In genomic region chr10:23610485-23610884, GRCm38 (mm10) we compare ENCODE assay signal across 17 mouse cellular contexts.
DNase-seq lines count a peak whose midpoint lies in the region; ATAC-seq and TF ChIP-seq lines count a peak whose summit lies in the region.
"Had no signal": no experiment of that assay in that cellular context is flagged by ENCODE, and none has a peak within 500 bp of the region (broad histone marks: within the 10 kb centered on the region; RNA-seq: fewer than 3 reads in every experiment).

No protein-coding gene starts in this region.

- ATAC-seq in lung, embryonic 14.5 days (ENCODE audit: insufficient read depth): 0 out of 2 replicates have a peak, but pooled peaks have one; percentile 11
- ATAC-seq in embryonic facial prominence, embryonic 13.5 days (ENCODE audit: insufficient number of reproducible peaks, insufficient read depth, low FRiP score, low TSS enrichment, low read depth): no peak
- ATAC-seq: intestine, postnatal 0 days; lung, postnatal 0 days; midbrain, embryonic 16.5 days had no signal

- TF ChIP-seq POLR2A in heart, adult 2 months (IDR thresholded peaks at IDR 0.05; ENCODE audit: insufficient read depth, low read depth, low read length): no peak

- no peak overlapping the region for H3K4me3 ChIP-seq in gastrocnemius, adult 2 months
- H3K4me3 ChIP-seq in heart, adult 2 months: no peak overlapping the region
- H3K4me3 ChIP-seq in lung, embryonic 14.5 days (ENCODE audit: low read depth, low read length): no peak overlapping the region
- H3K4me3 ChIP-seq in embryonic facial prominence, embryonic 13.5 days: no peak overlapping the region
- H3K4me3 ChIP-seq: forebrain, embryonic 10.5 days; hindbrain, embryonic 12.5 days; liver, embryonic 15.5 days had no signal

- H3K9me3 ChIP-seq in lung, embryonic 14.5 days (ENCODE audit: low read depth, low read length): no peaks in the 10 kb centered on the region
- no peaks in the 10 kb centered on the region for H3K9me3 ChIP-seq in embryonic facial prominence, embryonic 13.5 days
- H3K9me3 ChIP-seq: forebrain, embryonic 10.5 days; hindbrain, embryonic 12.5 days; liver, embryonic 15.5 days had no signal

- no peaks in the 10 kb centered on the region for H3K36me3 ChIP-seq in heart, adult 2 months (ENCODE audit: control insufficient read depth, insufficient read depth, low read length)
- H3K36me3 ChIP-seq in lung, embryonic 14.5 days (ENCODE audit: insufficient read depth): no peaks in the 10 kb centered on the region
- no peaks in the 10 kb centered on the region for H3K36me3 ChIP-seq in embryonic facial prominence, embryonic 13.5 days
- H3K36me3 ChIP-seq: forebrain, embryonic 10.5 days; hindbrain, embryonic 12.5 days; liver, embryonic 15.5 days had no signal

- WGBS in heart, adult 2 months: 46% methylated on average over 6 of the region's 6 CpGs
- 55% methylated on average over 6 of the region's 6 CpGs for WGBS in lung, embryonic 14.5 days
- WGBS in embryonic facial prominence, embryonic 13.5 days: 67% methylated on average over 6 of the region's 6 CpGs

- H3K9ac ChIP-seq in heart, adult 2 months (ENCODE audit: low read depth, low read length): no peak overlapping the region
- H3K9ac ChIP-seq in lung, embryonic 14.5 days: no peak overlapping the region
- no peak overlapping the region for H3K9ac ChIP-seq in embryonic facial prominence, embryonic 13.5 days
- H3K9ac ChIP-seq: hindbrain, embryonic 12.5 days; liver, embryonic 15.5 days had no signal

- intact Hi-C loops in gastrocnemius, adult 2 months (cut with DNase I): loop anchor here (2.0 to 10.0 kb wide), 6 partner anchors 164 to 522 kb away; partner anchors contain the start of gene Eya4
- intact Hi-C loops in heart, postnatal 10 days (cut with DNase I): loop anchor here (2.0 to 10.0 kb wide), 3 partner anchors 168 to 826 kb away; no protein-coding TSS in a partner anchor
- intact Hi-C loops in heart, adult 2 months (cut with DNase I): loop anchor here (2.0 to 10.0 kb wide), 2 partner anchors 164 to 524 kb away; no protein-coding TSS in a partner anchor

- no peak for TF ChIP-seq EP300 in heart, adult 2 months (IDR thresholded peaks at IDR 0.05; ENCODE audit: insufficient read depth, low read depth, low read length)

- no peaks in the 10 kb centered on the region for H3K79me2 ChIP-seq in heart, adult 2 months (replicated peaks; ENCODE audit: control insufficient read depth, insufficient read depth, low read length)

- peak overlapping the region; percentile 84 for H3K27ac ChIP-seq in gastrocnemius, adult 2 months
- no peak overlapping the region for H3K27ac ChIP-seq in heart, adult 2 months
- no peak overlapping the region; the same call in 1 of the 2 replicates for H3K27ac ChIP-seq in lung, embryonic 14.5 days (ENCODE audit: low read depth)
- H3K27ac ChIP-seq in embryonic facial prominence, embryonic 13.5 days: 0 out of 2 replicates have a peak overlapping the region, but pooled peaks have one; percentile 33
- H3K27ac ChIP-seq: forebrain, embryonic 10.5 days; hindbrain, embryonic 12.5 days; left cerebral cortex, adult 2 months; liver, embryonic 15.5 days; macrophage had no signal

- no peak for DNase-seq in gastrocnemius, adult 2 months
- no peak for DNase-seq in gastrocnemius, adult 18-20 months (ENCODE audit: low spot score)
- DNase-seq in heart, postnatal 10 days: peak; percentile 8 to 10
- DNase-seq in heart, adult 2 months: no peak
- peak; percentile 48 for DNase-seq in lung, embryonic 14.5 days
- no peak for DNase-seq in lung, adult 18-20 months
- no peak for DNase-seq in thymus, postnatal 14 days
- DNase-seq: spleen, adult 18-20 months had no signal

- no peaks in the 10 kb centered on the region; the same call in 1 of the 2 replicates for H3K4me1 ChIP-seq in heart, adult 2 months (ENCODE audit: control insufficient read depth, insufficient read depth, low read length)
- no peaks in the 10 kb centered on the region for H3K4me1 ChIP-seq in lung, embryonic 14.5 days (ENCODE audit: insufficient read depth)
- peaks cover 25% of the 10 kb centered on the region; the same call in 1 of the 2 replicates for H3K4me1 ChIP-seq in embryonic facial prominence, embryonic 13.5 days
- H3K4me1 ChIP-seq: liver, embryonic 15.5 days had no signal

- H3K27me3 ChIP-seq in heart, adult 2 months (ENCODE audit: control insufficient read depth, insufficient read depth, low read length): no peaks in the 10 kb centered on the region
- H3K27me3 ChIP-seq in lung, embryonic 14.5 days (ENCODE audit: insufficient read depth, low read length): no peaks in the 10 kb centered on the region
- H3K27me3 ChIP-seq in embryonic facial prominence, embryonic 13.5 days: no peaks in the 10 kb centered on the region
- H3K27me3 ChIP-seq: hindbrain, embryonic 12.5 days; liver, embryonic 15.5 days had no signal

- TF ChIP-seq CTCF in gastrocnemius, adult 2 months (IDR thresholded peaks at IDR 0.05): no peak
- TF ChIP-seq CTCF in heart, adult 2 months (IDR thresholded peaks at IDR 0.05): no peak
- no peak for TF ChIP-seq CTCF in lung, embryonic 14.5 days (IDR thresholded peaks at IDR 0.05; ENCODE audit: low read depth)

- no peak overlapping the region for H3K4me2 ChIP-seq in lung, embryonic 14.5 days
- no peak overlapping the region for H3K4me2 ChIP-seq in embryonic facial prominence, embryonic 13.5 days
- H3K4me2 ChIP-seq: hindbrain, embryonic 12.5 days; liver, embryonic 15.5 days had no signal

Comparison
In these comparisons a context has a peak if more than half of its experiments do, and no peak if none do; other contexts are left out.
1. DNase-seq: peak in heart, postnatal 10 days (2 of 2) and lung, embryonic 14.5 days (single experiment); none in gastrocnemius, adult 2 months (single experiment), gastrocnemius, adult 18-20 months (single experiment), heart, adult 2 months (0 of 2), lung, adult 18-20 months (0 of 2) and thymus, postnatal 14 days (single experiment).
2. H3K27ac ChIP-seq: peak in gastrocnemius, adult 2 months (single experiment) and embryonic facial prominence, embryonic 13.5 days (single experiment); none in heart, adult 2 months (single experiment) and lung, embryonic 14.5 days (single experiment).